Mouse (Mus musculus) stomach, postnatal 0 days (tissue): Measurements from ENCODE around the gene Pdzk1ip1.

Experiments
- CTCF ChIP-seq: IDR thresholded peaks from 2 replicates; pipeline ENCODE4 v1.5.1; 2016; ENCODE audit warnings: antibody characterized with exemption, low read depth, mild to moderate bottlenecking, moderate library complexity
- EP300 ChIP-seq: optimal IDR thresholded peaks from 2 replicates; pipeline ENCODE3; 2016; ENCODE audit warnings: antibody characterized with exemption

GRCm38 (mm10) chr4:115058317-115058761 is 30.2 kb upstream of the Pdzk1ip1 start:
- TF ChIP-seq CTCF (no peak), EP300 (no peak)
